Mouse (Mus musculus) midbrain, postnatal 0 days (tissue): ENCODE measurements around the gene Sept4. TPM values are rescaled to one million over a fixed set of nuclear protein-coding genes. Genes with fewer than 3 reads are reported as not detected.
A peak's percentile ranks its signal among the peaks of the same experiment; 100 is the strongest.

Experiments
- ATAC-seq: fragments of 200-750 bp; cut with Nextera tagmentation; 2 replicates; pipeline ENCODE4 v1.8.0; 2017; ENCODE audit warnings: moderate number of reproducible peaks, mild to moderate bottlenecking, moderate TSS enrichment, moderate library complexity; ENCODE audit not compliant: low FRiP score
- DNase-seq: peaks from one replicate; pipeline ENCODE4 v3.0.0-alpha.2; 2015; ENCODE audit warnings: low spot score
- H3K27ac ChIP-seq: fragments of 300-500 bp; sonication (generic); 2 replicates; pipeline ENCODE4 v1.5.1; 2014; ENCODE audit warnings: low read depth, mild to moderate bottlenecking, low read length, mixed read lengths
- H3K27me3 ChIP-seq: fragments of 300-500 bp; sonication (generic); 2 replicates; pipeline ENCODE4 v1.6.1; 2014; ENCODE audit warnings: low read length, control low read depth, mixed read lengths; ENCODE audit not compliant: insufficient read depth
- H3K36me3 ChIP-seq: fragments of 300-500 bp; sonication (generic); 2 replicates; pipeline ENCODE4 v1.6.1; 2014; ENCODE audit warnings: low read length, control low read depth, mixed read lengths; ENCODE audit not compliant: insufficient read depth
- H3K4me1 ChIP-seq: fragments of 300-500 bp; sonication (generic); 2 replicates; pipeline ENCODE4 v1.6.1; 2014; ENCODE audit warnings: mild to moderate bottlenecking, control low read depth, antibody characterized with exemption, low read length, mixed read lengths; ENCODE audit not compliant: insufficient read depth
- H3K4me2 ChIP-seq: fragments of 300-500 bp; sonication (generic); 2 replicates; pipeline ENCODE4 v1.6.1; 2014; ENCODE audit warnings: low read depth, mild to moderate bottlenecking, low read length, mixed read lengths; ENCODE audit not compliant: poor library complexity, severe bottlenecking
- H3K4me3 ChIP-seq: fragments of 300-500 bp; sonication (generic); 2 replicates; pipeline ENCODE4 v1.5.1; 2014; ENCODE audit warnings: low read depth, mild to moderate bottlenecking, low read length, moderate library complexity
- H3K9ac ChIP-seq: fragments of 300-500 bp; sonication (generic); replicated peaks from 2 replicates; pipeline ENCODE4 v1.6.1; 2014; ENCODE audit warnings: mild to moderate bottlenecking, low read length, moderate library complexity, mixed read lengths; ENCODE audit not compliant: poor library complexity, severe bottlenecking
- H3K9me3 ChIP-seq: fragments of 300-500 bp; sonication (generic); 2 replicates; pipeline ENCODE4 v1.6.1; 2016; ENCODE audit warnings: low read length, control low read depth
- CTCF ChIP-seq: IDR thresholded peaks from 2 replicates; pipeline ENCODE4 v1.5.1; 2016; ENCODE audit warnings: antibody characterized with exemption, mild to moderate bottlenecking
- WGBS: fragments of 180-500 bp; shearing (Covaris S2); extraction: QIAGEN DNeasy Blood & Tissue Kit; methylation state at CpG from one replicate; pipeline ENCODE4 v1.1.7; 2014; 5-methylcytosine and 5-hydroxymethylcytosine counted together
- polyA plus RNA-seq: library from polyadenylated mRNA; unstranded; fragments of >200 nt; fragmentation: Nextera tagmentation; extraction: Ambion mirVana; gene quantifications from 2 replicates; pipeline ENCODE4 v1.2.1, GENCODE M21; 2015
- total RNA-seq: library from RNA; depleted of rRNA; stranded (reverse); fragments of >200 nt; gene quantifications from 2 replicates; pipeline ENCODE4 v1.2.3, GENCODE M21; 2014; rRNA removed

Gene Sept4
- total and polyA plus RNA-seq, 2 experiments from 2014 or later = 26.6 to 39.1 TPM

DNA sequence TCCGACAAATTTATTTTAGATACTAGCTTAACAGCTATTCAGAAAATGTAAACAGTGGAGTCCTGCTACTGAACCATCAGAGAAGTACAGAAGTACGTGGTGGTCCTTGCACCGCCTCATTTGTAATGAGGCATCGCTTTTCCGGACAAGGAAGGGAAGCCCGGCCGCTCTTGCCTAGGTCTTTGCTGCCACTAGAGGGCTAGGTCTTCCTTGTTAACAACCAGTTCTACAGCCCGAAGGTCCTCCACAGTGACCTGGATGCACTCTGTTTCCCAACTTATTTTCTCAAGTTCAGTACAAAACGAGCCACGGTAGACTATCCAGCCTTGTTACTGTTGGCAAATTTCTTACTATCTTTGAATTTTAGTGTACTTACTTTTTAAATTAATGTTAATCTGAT lies 61.2 kb downstream of the Sept4 start:
- H3K4me1 ChIP-seq = no peaks in the 10 kb centered on the region
- H3K36me3 ChIP-seq = 0 out of 2 replicates have a peak, but pooled peaks cover 6% of the 10 kb centered on the region
- DNase-seq (peak; percentile 62), ATAC-seq (no peak)
- H3K4me2 ChIP-seq = no peak overlapping the region
- H3K9ac ChIP-seq = no peak overlapping the region
- TF ChIP-seq CTCF = peak; percentile 76
- no peaks in the 10 kb centered on the region for H3K27me3 ChIP-seq
- no peak overlapping the region for H3K4me3 ChIP-seq
- no peak overlapping the region for H3K27ac ChIP-seq
- WGBS = 33% methylated on average over 10 of the region's 10 CpGs
- H3K9me3 ChIP-seq = no peaks in the 10 kb centered on the region

DNA sequence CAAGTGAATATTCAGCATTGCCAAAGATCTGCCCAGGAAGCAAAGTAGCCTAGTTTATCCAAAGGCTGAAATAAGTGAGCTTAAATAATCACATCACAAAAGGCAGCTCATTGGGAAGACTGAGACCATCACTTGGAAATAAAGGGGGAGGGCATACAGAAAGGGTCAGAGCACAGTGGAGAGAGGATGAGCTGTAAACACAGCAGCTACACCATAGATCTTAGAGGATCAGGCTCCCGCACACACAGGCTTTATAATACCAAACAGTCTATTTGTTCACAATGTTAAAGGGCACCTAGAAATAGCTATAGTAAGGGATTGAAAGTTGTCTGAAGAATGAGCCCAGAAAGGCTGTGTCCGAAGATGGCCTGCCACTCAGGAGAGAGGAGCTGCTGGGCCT lies 70.1 kb downstream of the Sept4 start:
- Histone ChIP-seq H3K9ac (peak overlapping the region; percentile 57), H3K36me3 (no peaks in the 10 kb centered on the region), H3K27ac (no peak overlapping the region), H3K4me1 (no peaks in the 10 kb centered on the region), H3K9me3 (no peaks in the 10 kb centered on the region), H3K4me3 (peak overlapping the region; percentile 34), H3K4me2 (peak overlapping the region; percentile 63), H3K27me3 (no peaks in the 10 kb centered on the region)
- WGBS = 16% methylated on average over 2 of the region's 2 CpGs
- no peak for DNase-seq
- no peak for ATAC-seq
- no peak for TF ChIP-seq CTCF

DNA sequence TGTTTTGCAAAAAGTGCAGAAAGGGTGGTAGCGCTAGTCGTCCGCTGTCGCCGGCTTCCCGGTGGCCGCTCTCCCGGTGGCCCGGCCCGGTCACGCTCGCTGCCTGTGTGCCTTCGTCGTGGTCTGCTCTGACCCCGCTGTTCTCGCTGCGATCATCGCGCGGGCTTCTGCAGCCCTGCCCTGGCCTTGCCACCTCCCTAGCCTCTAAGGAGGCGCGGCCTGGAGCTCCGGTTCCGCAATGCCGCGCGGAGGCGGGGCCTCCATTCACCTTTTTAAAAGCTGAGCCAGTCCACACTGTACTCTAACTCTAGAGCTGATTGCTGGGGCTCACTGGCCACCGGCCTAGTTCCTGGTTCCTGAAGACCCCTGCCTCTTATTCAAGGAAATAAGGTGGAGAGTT lies 70.5 kb downstream of the Sept4 start:
- Histone ChIP-seq H3K4me2 (peak overlapping the region; percentile 63), H3K9ac (peak overlapping the region; percentile 57), H3K27me3 (no peaks in the 10 kb centered on the region), H3K4me3 (peak overlapping the region; percentile 34), H3K36me3 (no peaks in the 10 kb centered on the region), H3K27ac (no peak overlapping the region), H3K9me3 (no peaks in the 10 kb centered on the region), H3K4me1 (no peaks in the 10 kb centered on the region)
- ATAC-seq (0 out of 2 replicates have a peak, but pooled peaks have one; percentile 41), DNase-seq (peak; percentile 26)
- no peak for TF ChIP-seq CTCF
- WGBS = 2% methylated on average over 29 of the region's 29 CpGs

Other genes starting within 250 kb of the Sept4 start
- gene Ppm1e, start 209.9 kb upstream of the Sept4 start, total RNA-seq = 78.4 and 102 TPM in 2 replicates
- gene Ppm1e, start 209.9 kb upstream of the Sept4 start, polyA plus RNA-seq = 19.2 and 20.8 TPM in 2 replicates
- 2.0 and 2.4 TPM in 2 replicates for gene Rad51c, start 163.9 kb upstream of the Sept4 start, total RNA-seq
- 1.8 and 2.1 TPM in 2 replicates for gene Rad51c, start 163.9 kb upstream of the Sept4 start, polyA plus RNA-seq
- gene Tex14, start 163.8 kb upstream of the Sept4 start, total RNA-seq = 0.66 and 4.0 TPM in 2 replicates
- gene Tex14, start 163.8 kb upstream of the Sept4 start, polyA plus RNA-seq = 0.31 and 0.35 TPM in 2 replicates
- gene Gm11492, start 2.2 kb upstream of the Sept4 start, total RNA-seq = not detected in 2 replicates
- gene Gm11492, start 2.2 kb upstream of the Sept4 start, polyA plus RNA-seq = not detected in 2 replicates
- 98.9 and 116 TPM in 2 replicates for gene Mtmr4, start 23.3 kb downstream of the Sept4 start, total RNA-seq
- 33.2 and 34.1 TPM in 2 replicates for gene Mtmr4, start 23.3 kb downstream of the Sept4 start, polyA plus RNA-seq
- 0.11 and 0.52 TPM in 2 replicates for gene Hsf5, start 48.3 kb downstream of the Sept4 start, total RNA-seq
- 0.10 and 0.25 TPM in 2 replicates for gene Hsf5, start 48.3 kb downstream of the Sept4 start, polyA plus RNA-seq
- 2.8 and 5.0 TPM in 2 replicates for gene Rnf43, start 93.8 kb downstream of the Sept4 start, total RNA-seq
- 0.56 and 0.93 TPM in 2 replicates for gene Rnf43, start 93.8 kb downstream of the Sept4 start, polyA plus RNA-seq
- 47.8 and 55.4 TPM in 2 replicates for gene Supt4a, start 168.6 kb downstream of the Sept4 start, total RNA-seq
- 122 and 128 TPM in 2 replicates for gene Supt4a, start 168.6 kb downstream of the Sept4 start, polyA plus RNA-seq
- gene Tspoap1, start 191.6 kb downstream of the Sept4 start, total RNA-seq = 206 and 215 TPM in 2 replicates
- 47.3 and 57.8 TPM in 2 replicates for gene Tspoap1, start 191.6 kb downstream of the Sept4 start, polyA plus RNA-seq
- 0.19 TPM in 1 of 2 replicates, not detected in the other for gene Mpo, start 224.7 kb downstream of the Sept4 start, total RNA-seq
- gene Mpo, start 224.7 kb downstream of the Sept4 start, polyA plus RNA-seq = 0.20 TPM in 1 of 2 replicates, not detected in the other